Mouse (Mus musculus) megakaryocyte, embryonic 14.5 days (primary cell): ENCODE results near the gene Mrpl41. TPM values are rescaled to one million over a fixed set of nuclear protein-coding genes. Genes with fewer than 3 reads are reported as not detected.

ENCODE experiments used
- H3K27me3 ChIP-seq: replicated peaks from 2 replicates; pipeline ENCODE3; 2012; ENCODE audit warnings: inconsistent platforms
- H3K36me3 ChIP-seq: replicated peaks from 2 replicates; pipeline ENCODE3; 2012; ENCODE audit warnings: low read length, inconsistent platforms, mixed read lengths
- H3K4me1 ChIP-seq: 2 replicates; pipeline ENCODE4 v1.6.1; 2012; ENCODE audit warnings: inconsistent platforms
- H3K4me3 ChIP-seq: replicated peaks from 2 replicates; pipeline ENCODE3; 2012; ENCODE audit warnings: moderate library complexity, mild to moderate bottlenecking, inconsistent platforms
- H3K9me3 ChIP-seq: 2 replicates; pipeline ENCODE4 v1.6.1; 2012; ENCODE audit warnings: inconsistent platforms
- FLI1 ChIP-seq: IDR thresholded peaks from 2 replicates; pipeline ENCODE4 v1.6.1; 2012; ENCODE audit warnings: low read length, inconsistent platforms, mixed read lengths
- GATA1 ChIP-seq: IDR thresholded peaks from 3 replicates; pipeline ENCODE4 v1.6.1; 2012; ENCODE audit warnings: mixed read lengths, low read length, inconsistent platforms, borderline replicate concordance
- polyA plus RNA-seq: library from polyadenylated mRNA; stranded (reverse); fragments of >175 nt; gene quantifications from 2 replicates; pipeline ENCODE4 v1.2.3, GENCODE M21; 2012; ENCODE audit warnings: low replicate concordance; ENCODE audit not compliant: insufficient read depth

Gene Mrpl41
- polyA plus RNA-seq, 1 experiment: 65.1 TPM

DNA sequence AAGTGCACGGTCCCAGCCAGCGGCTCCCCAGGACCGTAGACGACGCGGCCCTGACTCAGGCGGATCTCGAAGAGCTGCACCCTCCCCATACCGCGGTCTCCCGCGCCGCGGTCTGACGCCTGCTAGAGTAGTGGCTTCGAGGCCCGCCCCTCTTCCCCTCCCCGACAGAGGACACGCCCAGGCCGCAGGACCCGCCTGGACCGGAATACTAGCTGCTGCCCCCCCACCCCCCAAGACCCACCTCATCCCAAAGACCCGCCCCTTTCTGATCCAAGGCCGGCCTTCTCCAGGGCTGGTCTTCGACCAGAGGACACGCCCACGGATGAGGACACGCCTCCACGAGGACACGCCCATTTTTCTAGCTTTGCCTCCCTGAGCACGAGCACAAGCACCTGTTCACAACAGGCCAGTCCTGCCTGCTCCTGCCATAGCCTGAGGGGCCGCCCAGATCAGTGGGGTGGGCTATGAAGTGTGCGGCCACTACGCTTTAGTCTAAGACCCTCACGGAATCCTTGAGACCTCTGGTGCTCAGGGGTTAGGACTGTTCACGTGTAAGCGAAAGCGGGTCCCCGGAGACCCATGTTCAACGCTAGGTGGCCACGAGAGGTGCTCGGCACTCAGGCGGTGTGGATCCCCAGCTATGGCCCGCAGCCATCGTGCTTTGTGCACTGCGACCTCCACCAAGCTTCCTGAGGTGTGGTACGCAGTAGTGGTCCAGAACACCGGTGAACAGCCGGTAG is 39.7 kb downstream of the Mrpl41 start, which contains the start of gene Arrdc1:
Arrdc1 (minus strand) TSS at position 196 of the 740 bp plus-strand sequence.
- no peak for TF ChIP-seq GATA1
- no peak for TF ChIP-seq FLI1
- Histone ChIP-seq H3K9me3 (no peaks in the 10 kb centered on the region), H3K27me3 (peaks cover 5% of the 10 kb centered on the region), H3K4me1 (peaks cover 27% of the 10 kb centered on the region), H3K36me3 (peaks cover 12% of the 10 kb centered on the region), H3K4me3 (peak within 1 kb of the TSS; percentile 96)

DNA sequence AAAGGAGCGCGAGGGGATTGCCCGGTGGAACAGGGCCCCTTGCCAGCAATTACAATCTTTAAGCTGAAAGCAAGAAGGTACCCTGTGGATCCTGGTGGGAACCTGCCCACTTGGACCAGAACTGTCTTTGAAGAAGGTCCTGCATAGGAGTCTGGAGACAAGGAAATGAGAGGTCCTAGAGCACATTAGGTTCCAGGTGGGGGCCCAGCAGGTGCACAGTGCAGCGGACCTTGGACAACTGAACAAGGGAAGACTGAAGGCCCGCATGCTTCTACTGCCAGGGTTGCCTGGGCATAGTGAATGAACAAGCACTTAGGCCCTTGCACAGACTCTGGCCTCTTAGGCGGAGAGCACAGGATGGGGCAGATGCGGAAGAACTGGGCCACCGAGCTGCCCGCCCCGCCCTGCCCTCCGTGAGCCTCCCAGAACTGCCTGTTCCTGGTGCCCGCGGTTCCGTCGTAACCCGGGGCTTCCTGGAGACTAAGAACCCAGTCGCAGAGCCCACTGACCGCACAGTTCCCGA is 40.4 kb downstream of the Mrpl41 start:
- Histone ChIP-seq H3K36me3 (peaks cover 19% of the 10 kb centered on the region), H3K4me3 (peak overlapping the region; percentile 96), H3K9me3 (no peaks in the 10 kb centered on the region), H3K27me3 (peaks cover 2% of the 10 kb centered on the region), H3K4me1 (peaks cover 34% of the 10 kb centered on the region)
- no peak for TF ChIP-seq GATA1
- TF ChIP-seq FLI1: no peak

DNA sequence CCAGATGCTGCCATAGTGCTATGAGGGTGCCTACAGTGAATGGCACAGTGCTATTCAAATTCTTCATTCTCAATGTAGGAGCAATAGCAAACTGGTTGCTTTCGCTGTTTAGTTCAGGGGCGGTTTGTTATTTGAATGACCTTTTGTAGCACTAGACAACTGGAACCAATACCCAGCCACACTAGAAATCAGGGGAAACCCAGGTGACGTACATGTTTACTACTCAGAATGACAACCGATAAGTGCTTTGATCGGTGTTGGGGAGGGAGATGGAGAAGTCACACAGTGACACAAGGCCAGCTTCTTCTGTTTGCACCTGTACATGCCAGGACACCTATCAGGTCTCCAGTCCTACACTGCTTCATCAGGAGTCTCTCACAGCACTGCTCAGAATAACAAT is 45.3 kb downstream of the Mrpl41 start:
- Histone ChIP-seq H3K4me1 (peaks cover 62% of the 10 kb centered on the region), H3K36me3 (peaks cover 58% of the 10 kb centered on the region), H3K27me3 (no peaks in the 10 kb centered on the region), H3K9me3 (no peaks in the 10 kb centered on the region), H3K4me3 (no peak overlapping the region)
- TF ChIP-seq FLI1 (no peak), GATA1 (no peak)

DNA sequence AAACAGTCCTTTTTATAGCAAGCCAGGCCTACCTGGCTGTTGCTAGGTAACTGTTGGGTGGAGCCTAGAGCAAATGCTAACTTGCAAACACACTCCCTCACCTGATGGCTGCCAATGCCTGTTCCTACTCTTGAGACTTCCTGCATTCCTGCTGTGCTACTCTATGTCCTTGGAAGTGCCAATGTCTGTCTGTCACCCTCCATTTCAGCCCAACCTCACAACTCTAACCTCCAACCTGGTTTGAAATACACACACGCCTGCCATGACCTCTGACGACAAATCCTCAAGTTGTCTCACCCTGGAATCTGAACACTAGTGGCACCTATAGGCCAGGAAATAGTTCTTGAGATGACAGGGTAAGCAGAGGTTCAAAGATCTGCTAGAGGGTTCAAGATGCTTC is 45.8 kb downstream of the Mrpl41 start:
- Histone ChIP-seq H3K36me3 (peaks cover 61% of the 10 kb centered on the region), H3K27me3 (no peaks in the 10 kb centered on the region), H3K4me3 (no peak overlapping the region), H3K9me3 (no peaks in the 10 kb centered on the region), H3K4me1 (peaks cover 59% of the 10 kb centered on the region)
- no peak for TF ChIP-seq FLI1

DNA sequence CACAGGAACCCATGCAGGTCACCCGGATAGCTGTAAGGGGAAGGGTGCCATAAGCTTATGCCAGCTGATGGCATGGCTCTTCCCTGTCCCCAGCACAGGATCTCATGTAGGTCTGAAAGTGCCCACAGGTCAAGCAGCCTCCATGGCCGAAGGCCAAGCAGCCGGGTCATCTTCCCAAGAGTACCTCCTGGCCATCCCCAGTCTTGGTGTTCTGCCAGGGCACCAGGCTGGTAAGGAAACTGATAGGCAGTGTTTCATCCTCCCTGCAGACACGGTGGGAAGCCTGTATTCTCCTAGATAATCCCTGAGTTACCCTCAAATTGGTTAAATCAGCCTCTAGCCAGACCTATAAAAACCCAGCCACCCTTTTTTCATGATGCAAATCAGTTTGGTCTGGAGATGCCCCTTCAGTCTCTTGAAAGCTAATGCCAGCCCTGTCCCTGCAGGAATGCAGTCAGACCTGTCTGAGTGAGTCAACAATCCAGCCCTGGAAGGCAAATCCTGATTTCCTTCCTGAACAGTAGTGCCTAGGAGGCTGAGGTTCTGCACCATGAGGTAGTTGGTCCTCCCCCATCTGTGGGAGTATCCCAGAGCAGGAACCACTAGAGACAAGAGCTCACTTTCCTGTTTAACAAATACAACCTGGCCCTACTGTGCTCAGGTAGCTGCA is 47.0 kb downstream of the Mrpl41 start:
- no peaks in the 10 kb centered on the region for H3K27me3 ChIP-seq
- H3K4me1 ChIP-seq: peaks cover 52% of the 10 kb centered on the region
- no peaks in the 10 kb centered on the region for H3K9me3 ChIP-seq
- TF ChIP-seq FLI1: no peak
- TF ChIP-seq GATA1: no peak
- peaks cover 61% of the 10 kb centered on the region for H3K36me3 ChIP-seq
- peak overlapping the region; percentile 62 for H3K4me3 ChIP-seq

DNA sequence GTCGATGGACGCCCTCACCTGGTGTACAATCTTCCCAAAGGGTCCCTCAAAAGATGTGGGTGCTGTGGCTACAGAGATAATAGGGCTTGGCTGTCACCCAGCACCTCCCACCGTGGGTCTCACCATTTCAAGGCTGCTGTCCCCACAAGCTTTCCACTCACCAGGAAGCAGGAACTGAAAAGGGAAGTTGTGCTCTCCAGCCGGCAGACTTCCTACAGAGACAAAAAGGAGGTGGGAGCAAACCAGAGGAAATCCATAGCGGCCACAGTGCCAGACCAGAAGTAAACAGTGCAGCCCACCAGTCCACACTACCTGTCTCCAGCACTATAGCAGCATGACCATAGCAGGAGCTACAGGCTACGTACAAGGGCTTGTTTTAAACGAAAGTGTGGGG is 47.9 kb downstream of the Mrpl41 start:
- peak overlapping the region; percentile 11 for H3K4me3 ChIP-seq
- H3K4me1 ChIP-seq: peaks cover 52% of the 10 kb centered on the region
- H3K36me3 ChIP-seq: peaks cover 59% of the 10 kb centered on the region
- no peaks in the 10 kb centered on the region for H3K9me3 ChIP-seq
- TF ChIP-seq GATA1 (no peak), FLI1 (no peak)
- H3K27me3 ChIP-seq: no peaks in the 10 kb centered on the region

DNA sequence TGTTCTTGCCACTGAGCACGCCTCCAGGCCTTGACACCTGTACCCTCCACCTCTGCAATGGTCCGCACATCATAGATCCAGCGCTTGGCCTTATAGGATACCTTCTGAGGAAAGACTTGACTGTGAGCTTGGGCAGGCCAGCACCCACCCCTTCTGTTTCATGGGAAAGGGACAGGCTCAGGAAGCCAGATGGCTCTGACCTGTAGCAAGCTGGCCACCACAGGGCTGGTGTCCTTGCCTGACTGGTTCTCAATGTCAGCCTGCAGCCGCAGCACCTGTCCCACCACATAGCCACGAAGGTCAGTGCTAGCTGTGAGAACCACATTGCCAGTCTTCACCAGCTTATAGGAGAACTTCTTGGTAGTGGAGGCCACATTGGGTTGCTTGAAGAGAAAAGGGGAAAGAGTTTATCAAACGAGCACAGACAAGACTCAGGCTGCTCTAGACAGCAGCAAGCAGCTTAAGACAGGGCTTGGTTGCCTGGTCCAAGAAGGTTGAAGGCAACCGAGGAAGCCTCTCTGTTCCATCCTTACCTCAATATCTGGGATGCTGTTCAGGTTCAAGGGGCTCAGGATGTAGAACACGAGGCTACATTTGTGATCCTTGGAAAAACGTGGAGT is 48.4 kb downstream of the Mrpl41 start:
- no peaks in the 10 kb centered on the region for H3K27me3 ChIP-seq
- peaks cover 55% of the 10 kb centered on the region for H3K36me3 ChIP-seq
- TF ChIP-seq FLI1 (no peak), GATA1 (no peak)
- H3K9me3 ChIP-seq: no peaks in the 10 kb centered on the region
- no peak overlapping the region for H3K4me3 ChIP-seq
- H3K4me1 ChIP-seq: peaks cover 52% of the 10 kb centered on the region

DNA sequence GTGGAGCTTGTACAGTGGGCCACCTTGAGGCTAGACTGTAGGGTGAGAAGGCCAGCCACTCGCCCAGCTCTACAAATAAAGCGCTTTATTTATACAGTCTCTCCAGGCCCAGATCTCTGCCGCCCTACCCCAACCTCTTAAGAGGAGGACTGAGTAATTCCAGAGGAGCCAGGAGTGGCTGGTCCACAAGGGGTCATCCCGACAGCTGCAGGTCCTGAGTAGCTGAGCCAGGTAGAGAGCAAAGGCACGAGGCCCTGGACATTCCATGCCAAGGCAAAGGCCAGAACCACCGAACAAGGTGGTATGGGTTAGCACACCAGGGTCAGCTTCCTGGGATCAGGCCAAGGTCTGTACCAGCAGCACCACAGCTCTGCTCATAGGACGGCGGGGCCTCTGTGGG is 49.6 kb downstream of the Mrpl41 start:
- Histone ChIP-seq H3K9me3 (no peaks in the 10 kb centered on the region), H3K27me3 (no peaks in the 10 kb centered on the region)
- TF ChIP-seq FLI1 (no peak), GATA1 (no peak)

More for the DNA sequence above, 49.6 kb downstream of the Mrpl41 start:
- Histone ChIP-seq H3K4me1 (peaks cover 50% of the 10 kb centered on the region), H3K4me3 (no peak overlapping the region), H3K36me3 (peaks cover 52% of the 10 kb centered on the region)

Other genes with a start within 250 kb of the Mrpl41 start
- gene Cacna1b, start 211.9 kb downstream of the Mrpl41 start, polyA plus RNA-seq: 0.06 TPM in 1 of 2 replicates, not detected in the other
- 20.7 and 41.8 TPM in 2 replicates for gene Ehmt1, start 55.5 kb downstream of the Mrpl41 start, polyA plus RNA-seq
- 61.7 and 82.8 TPM in 2 replicates for gene Arrdc1, start 39.8 kb downstream of the Mrpl41 start, polyA plus RNA-seq
- 2.9 and 5.7 TPM in 2 replicates for gene Zmynd19, start 25.3 kb downstream of the Mrpl41 start, polyA plus RNA-seq
- 10.2 and 14.3 TPM in 2 replicates for gene Dph7, start 12.7 kb downstream of the Mrpl41 start, polyA plus RNA-seq
- 1.5 and 7.1 TPM in 2 replicates for gene Pnpla7, start 935 bp upstream of the Mrpl41 start, polyA plus RNA-seq
- 24.0 and 32.1 TPM in 2 replicates for gene Nsmf, start 79.3 kb upstream of the Mrpl41 start, polyA plus RNA-seq
- gene Entpd8, start 105.2 kb upstream of the Mrpl41 start, polyA plus RNA-seq: not detected in 2 replicates
- gene Noxa1, start 120.1 kb upstream of the Mrpl41 start, polyA plus RNA-seq: not detected in 2 replicates
- 7.9 and 8.1 TPM in 2 replicates for gene Nrarp, start 205.7 kb upstream of the Mrpl41 start, polyA plus RNA-seq
- gene Tor4a, start 221.8 kb upstream of the Mrpl41 start, polyA plus RNA-seq: 10.3 and 14.6 TPM in 2 replicates
- gene Nelfb, start 236.4 kb upstream of the Mrpl41 start, polyA plus RNA-seq: 22.9 and 24.0 TPM in 2 replicates
- gene Stpg3, start 239.5 kb upstream of the Mrpl41 start, polyA plus RNA-seq: 0.08 and 1.5 TPM in 2 replicates
- not detected in 2 replicates for gene Fam166a, start 243.6 kb upstream of the Mrpl41 start, polyA plus RNA-seq
- 264 and 365 TPM in 2 replicates for gene Tubb4b, start 249.6 kb upstream of the Mrpl41 start, polyA plus RNA-seq